Mouse (Mus musculus) kidney, embryonic 14.5 days (tissue): Measurements from ENCODE around the gene Dlg3. TPM values are rescaled to one million over a fixed set of nuclear protein-coding genes. Genes with fewer than 3 reads are reported as not detected.

Experiments used
- ATAC-seq: fragments of 200-750 bp; cut with Nextera tagmentation; 2 replicates; pipeline ENCODE4 v1.8.0; 2017; ENCODE audit warnings: moderate number of reproducible peaks, mild to moderate bottlenecking, moderate TSS enrichment, moderate library complexity; ENCODE audit not compliant: low FRiP score, low TSS enrichment
- H3K27ac ChIP-seq: fragments of 300-500 bp; sonication (generic); 2 replicates; pipeline ENCODE4 v1.5.1; 2014; ENCODE audit warnings: low read depth, mild to moderate bottlenecking, low read length, moderate library complexity, mixed read lengths
- H3K27me3 ChIP-seq: fragments of 300-500 bp; sonication (generic); 2 replicates; pipeline ENCODE4 v1.6.1; 2014; ENCODE audit warnings: mild to moderate bottlenecking, low read length; ENCODE audit not compliant: control insufficient read depth, insufficient read depth
- H3K36me3 ChIP-seq: fragments of 300-500 bp; sonication (generic); 2 replicates; pipeline ENCODE4 v1.6.1; 2014; ENCODE audit warnings: low read length, mixed read lengths; ENCODE audit not compliant: control insufficient read depth, insufficient read depth
- H3K4me1 ChIP-seq: fragments of 300-500 bp; sonication (generic); 2 replicates; pipeline ENCODE4 v1.6.1; 2014; ENCODE audit warnings: low read length, mixed read lengths; ENCODE audit not compliant: control insufficient read depth, insufficient read depth
- H3K4me2 ChIP-seq: fragments of 300-500 bp; sonication (generic); replicated peaks from 2 replicates; pipeline ENCODE4 v1.6.1; 2014; ENCODE audit warnings: low read depth, mild to moderate bottlenecking, low read length
- H3K4me3 ChIP-seq: fragments of 300-500 bp; sonication (generic); 2 replicates; pipeline ENCODE4 v1.5.1; 2014; ENCODE audit warnings: mild to moderate bottlenecking, low read length
- H3K9ac ChIP-seq: fragments of 300-500 bp; sonication (generic); 2 replicates; pipeline ENCODE4 v1.6.1; 2014; ENCODE audit warnings: low read depth, mild to moderate bottlenecking, low read length, moderate library complexity
- H3K9me3 ChIP-seq: fragments of 300-500 bp; sonication (generic); 2 replicates; pipeline ENCODE4 v1.6.1; 2016; ENCODE audit warnings: low read length; ENCODE audit not compliant: control insufficient read depth
- WGBS: fragments of 180-500 bp; shearing (Covaris S2); extraction: QIAGEN DNeasy Blood & Tissue Kit; methylation state at CpG from one replicate; pipeline ENCODE4 v1.1.7; 2014; 5-methylcytosine and 5-hydroxymethylcytosine counted together
- polyA plus RNA-seq: library from polyadenylated mRNA; unstranded; fragments of >200 nt; fragmentation: Nextera tagmentation; extraction: Ambion mirVana; gene quantifications from 2 replicates; pipeline ENCODE4 v1.2.1, GENCODE M21; 2014

The Dlg3 gene
- polyA plus RNA-seq, 1 experiment from 2014 or later = 7.3 TPM

- H3K36me3 ChIP-seq = peaks cover 26% of the 10 kb centered on the region; the same call in 1 of the 2 replicates
- no peak overlapping the region for H3K4me2 ChIP-seq
- no peak for ATAC-seq
- H3K4me1 ChIP-seq = no peaks in the 10 kb centered on the region
- H3K9me3 ChIP-seq = no peaks in the 10 kb centered on the region
- no peaks in the 10 kb centered on the region for H3K27me3 ChIP-seq
- H3K27ac ChIP-seq = no peak overlapping the region
- 86% methylated on average over 7 of the region's 7 CpGs for WGBS
- H3K9ac ChIP-seq = no peak overlapping the region
- H3K4me3 ChIP-seq = no peak overlapping the region
Observed at GRCm38 (mm10) chrX:100815766-100816165, 48.2 kb downstream of the Dlg3 start.

GRCm38 (mm10) chrX:100818681-100819080 lies 51.2 kb downstream of the Dlg3 start:
- Histone ChIP-seq H3K27me3 (no peaks in the 10 kb centered on the region), H3K4me3 (no peak overlapping the region), H3K4me2 (no peak overlapping the region), H3K4me1 (no peaks in the 10 kb centered on the region), H3K9me3 (no peaks in the 10 kb centered on the region), H3K36me3 (peaks cover 16% of the 10 kb centered on the region; the same call in 1 of the 2 replicates), H3K9ac (no peak overlapping the region), H3K27ac (no peak overlapping the region)
- WGBS = 94% methylated on average over 9 of the region's 9 CpGs
- ATAC-seq = no peak

GRCm38 (mm10) chrX:100821149-100821548 lies 53.6 kb downstream of the Dlg3 start:
- WGBS = 71% methylated on average over 1 of the region's 1 CpGs
- ATAC-seq = no peak

GRCm38 (mm10) chrX:100825557-100825956 lies 58.0 kb downstream of the Dlg3 start:
- Histone ChIP-seq H3K27ac (no peak overlapping the region), H3K4me1 (no peaks in the 10 kb centered on the region), H3K9ac (no peak overlapping the region), H3K36me3 (no peaks in the 10 kb centered on the region), H3K9me3 (no peaks in the 10 kb centered on the region), H3K4me3 (no peak overlapping the region), H3K27me3 (no peaks in the 10 kb centered on the region), H3K4me2 (no peak overlapping the region)
- WGBS = 88% methylated on average over 1 of the region's 1 CpGs
- no peak for ATAC-seq

More at GRCm38 (mm10) chrX:100821149-100821548, 53.6 kb downstream of the Dlg3 start:
- H3K4me3 ChIP-seq = no peak overlapping the region
- no peaks in the 10 kb centered on the region for H3K9me3 ChIP-seq
- no peaks in the 10 kb centered on the region for H3K4me1 ChIP-seq
- H3K4me2 ChIP-seq = no peak overlapping the region
- no peak overlapping the region for H3K9ac ChIP-seq
- H3K27me3 ChIP-seq = no peaks in the 10 kb centered on the region
- H3K36me3 ChIP-seq = peaks cover 3% of the 10 kb centered on the region; the same call in 1 of the 2 replicates
- no peak overlapping the region for H3K27ac ChIP-seq

GRCm38 (mm10) chrX:100832806-100833205 lies 65.3 kb downstream of the Dlg3 start:
- 81% methylated on average over 2 of the region's 2 CpGs for WGBS
- Histone ChIP-seq H3K4me1 (no peaks in the 10 kb centered on the region), H3K4me3 (no peak overlapping the region), H3K27ac (no peak overlapping the region), H3K36me3 (no peaks in the 10 kb centered on the region), H3K27me3 (no peaks in the 10 kb centered on the region), H3K4me2 (no peak overlapping the region), H3K9me3 (no peaks in the 10 kb centered on the region), H3K9ac (no peak overlapping the region)
- ATAC-seq = no peak

GRCm38 (mm10) chrX:100839211-100839610 lies 71.7 kb downstream of the Dlg3 start:
- no peak for ATAC-seq
- no peak overlapping the region for H3K4me3 ChIP-seq
- no peaks in the 10 kb centered on the region for H3K36me3 ChIP-seq
- no peaks in the 10 kb centered on the region for H3K4me1 ChIP-seq
- H3K4me2 ChIP-seq = no peak overlapping the region
- H3K27ac ChIP-seq = no peak overlapping the region
- H3K9me3 ChIP-seq = no peaks in the 10 kb centered on the region
- no peak overlapping the region for H3K9ac ChIP-seq
- no peaks in the 10 kb centered on the region for H3K27me3 ChIP-seq

Other genes starting within 250 kb of the Dlg3 start
- gene Dgat2l6, start 242.9 kb upstream of the Dlg3 start, polyA plus RNA-seq = not detected in 2 replicates
- gene Awat1, start 195.5 kb upstream of the Dlg3 start, polyA plus RNA-seq = not detected in 2 replicates
- not detected in 2 replicates for gene P2ry4, start 172.9 kb upstream of the Dlg3 start, polyA plus RNA-seq
- gene Arr3, start 162.2 kb upstream of the Dlg3 start, polyA plus RNA-seq = not detected in 2 replicates
- 22.0 and 36.1 TPM in 2 replicates for gene Kif4, start 142.0 kb upstream of the Dlg3 start, polyA plus RNA-seq
- 109 and 131 TPM in 2 replicates for gene Pdzd11, start 141.2 kb upstream of the Dlg3 start, polyA plus RNA-seq
- 1.5 and 2.6 TPM in 2 replicates for gene Gdpd2, start 37.8 kb upstream of the Dlg3 start, polyA plus RNA-seq